Mouse (Mus musculus) liver, embryonic 14.5 days (tissue): ENCODE data around the gene 1700029J07Rik. TPM values are rescaled to one million over a fixed set of nuclear protein-coding genes. Genes with fewer than 3 reads are reported as not detected.

Source experiments
- ATAC-seq: fragments of 200-750 bp; cut with Nextera tagmentation; 2 replicates; pipeline ENCODE4 v1.8.0; 2017; ENCODE audit warnings: moderate number of reproducible peaks, mild to moderate bottlenecking, moderate library complexity; ENCODE audit not compliant: insufficient read depth
- DNase-seq, 3 experiments: peaks; one replicate each; pipeline ENCODE4 v3.0.0-alpha.2; 2012 to 2013; ENCODE audit warnings: low read depth in 3 of 3, low spot score in 3 of 3
- H3K27ac ChIP-seq: fragments of 300-500 bp; sonication (generic); 2 replicates; pipeline ENCODE4 v1.5.1; 2014; ENCODE audit warnings: moderate library complexity, mild to moderate bottlenecking, control low read depth, inconsistent platforms
- H3K27me3 ChIP-seq: fragments of 300-500 bp; sonication (generic); 2 replicates; pipeline ENCODE4 v1.6.1; 2014; ENCODE audit warnings: mild to moderate bottlenecking, low read length, moderate library complexity; ENCODE audit not compliant: control insufficient read depth, insufficient read depth
- H3K36me3 ChIP-seq: fragments of 300-500 bp; sonication (generic); replicated peaks from 2 replicates; pipeline ENCODE4 v1.6.1; 2014; ENCODE audit warnings: low read depth; ENCODE audit not compliant: control insufficient read depth, insufficient read depth
- H3K4me1 ChIP-seq, 2 experiments: fragments of 200-500 bp in 1 of 2; fragments of 300-500 bp in 1 of 2; sonication (generic) in 1 of 2; replicated peaks; 2 replicates each; pipeline ENCODE4 v1.6.1; 2012 to 2014; ENCODE audit warnings: antibody characterized with exemption in 1 of 2, inconsistent platforms in 1 of 2, low read length in 1 of 2; ENCODE audit not compliant: control insufficient read depth in 2 of 2, insufficient read depth in 2 of 2
- H3K4me2 ChIP-seq: fragments of 300-500 bp; sonication (generic); 2 replicates; pipeline ENCODE4 v1.6.1; 2014; ENCODE audit warnings: low read depth, mild to moderate bottlenecking, control low read depth, moderate library complexity
- H3K4me3 ChIP-seq, 2 experiments: fragments of 200-500 bp in 1 of 2; fragments of 300-500 bp in 1 of 2; sonication (generic) in 1 of 2; 2 replicates each; pipeline ENCODE4 v1.5.1; 2012 to 2014; ENCODE audit warnings: low read depth in 2 of 2, low read length in 2 of 2, mild to moderate bottlenecking in 2 of 2, control low read depth in 1 of 2, inconsistent platforms in 1 of 2, moderate library complexity in 1 of 2; ENCODE audit not compliant: insufficient read depth in 1 of 2
- H3K9ac ChIP-seq: fragments of 300-500 bp; sonication (generic); replicated peaks from 2 replicates; pipeline ENCODE4 v1.6.1; 2014; ENCODE audit warnings: mild to moderate bottlenecking, control low read depth, moderate library complexity
- H3K9me3 ChIP-seq: fragments of 300-500 bp; sonication (generic); 2 replicates; pipeline ENCODE4 v1.6.1; 2016; ENCODE audit warnings: low read length, mixed read lengths; ENCODE audit not compliant: control insufficient read depth
- CTCF ChIP-seq: IDR thresholded peaks from 2 replicates; pipeline ENCODE4 v1.5.1; 2016; ENCODE audit warnings: antibody characterized with exemption, low read depth, control low read depth
- EP300 ChIP-seq: IDR thresholded peaks from 2 replicates; pipeline ENCODE4 v1.6.1; 2016; ENCODE audit warnings: antibody characterized with exemption, low read depth
- WGBS: fragments of 180-500 bp; shearing (Covaris S2); extraction: QIAGEN DNeasy Blood & Tissue Kit; methylation state at CpG from one replicate; pipeline ENCODE4 v1.1.7; 2014; ENCODE audit not compliant: insufficient replicate concordance; 5-methylcytosine and 5-hydroxymethylcytosine counted together
- polyA plus RNA-seq, 2 experiments: library from polyadenylated mRNA; depleted of rRNA in 1 of 2; stranded (reverse) in 1 of 2; unstranded in 1 of 2; fragments of >200 nt; fragmentation: Nextera tagmentation in 1 of 2; extraction: Ambion mirVana in 1 of 2; gene quantifications; 2 replicates each; pipeline versions ENCODE4 v1.2.1 to v1.2.3; 2012 to 2014

1700029J07Rik gene
- polyA plus RNA-seq, 2 experiments: 0.53 to 0.65 TPM

DNA sequence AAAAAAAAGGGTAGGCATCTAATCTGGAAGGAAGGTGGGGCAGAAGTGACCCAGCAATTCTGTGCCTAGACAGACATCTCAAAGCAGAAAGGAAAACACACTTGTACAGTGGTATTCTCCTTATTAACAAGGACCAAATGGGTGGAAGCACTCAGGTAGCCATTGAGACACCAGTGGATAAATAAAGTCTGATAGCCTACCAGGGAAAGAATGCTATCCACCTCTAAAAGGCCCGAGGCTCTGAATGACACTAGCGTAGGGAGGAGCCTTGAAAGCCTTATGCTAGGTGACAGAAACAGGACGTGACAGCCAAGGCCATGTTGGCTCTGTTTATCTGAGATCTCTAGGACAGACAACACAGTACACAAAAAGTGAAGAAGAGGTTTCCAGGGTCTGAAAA lies 58.6 kb downstream of the 1700029J07Rik start:
- DNase-seq: no peak
- no peak overlapping the region for H3K27ac ChIP-seq
- 43% methylated on average over 3 of the region's 3 CpGs for WGBS
- H3K9ac ChIP-seq: no peak overlapping the region
- no peaks in the 10 kb centered on the region for H3K9me3 ChIP-seq
- H3K4me3 ChIP-seq: no peak overlapping the region
- no peak for ATAC-seq
- no peak overlapping the region for H3K4me2 ChIP-seq
- H3K27me3 ChIP-seq: no peaks in the 10 kb centered on the region
- no peaks in the 10 kb centered on the region for H3K4me1 ChIP-seq
- TF ChIP-seq EP300 (no peak), CTCF (no peak)
- H3K36me3 ChIP-seq: no peaks in the 10 kb centered on the region

- H3K4me3 ChIP-seq: no peak overlapping the region
- ATAC-seq (no peak), DNase-seq (no peak)
- H3K36me3 ChIP-seq: no peaks in the 10 kb centered on the region
- H3K27me3 ChIP-seq: no peaks in the 10 kb centered on the region
- no peaks in the 10 kb centered on the region for H3K4me1 ChIP-seq
- H3K9ac ChIP-seq: no peak overlapping the region
- TF ChIP-seq EP300: no peak
- no peak for TF ChIP-seq CTCF
- no peak overlapping the region for H3K4me2 ChIP-seq
- WGBS: 77% methylated on average over 11 of the region's 11 CpGs
- H3K9me3 ChIP-seq: no peaks in the 10 kb centered on the region
- H3K27ac ChIP-seq: no peak overlapping the region
Measured at GRCm38 (mm10) chr8:45913707-45914106, 61.3 kb downstream of the 1700029J07Rik start.

DNA sequence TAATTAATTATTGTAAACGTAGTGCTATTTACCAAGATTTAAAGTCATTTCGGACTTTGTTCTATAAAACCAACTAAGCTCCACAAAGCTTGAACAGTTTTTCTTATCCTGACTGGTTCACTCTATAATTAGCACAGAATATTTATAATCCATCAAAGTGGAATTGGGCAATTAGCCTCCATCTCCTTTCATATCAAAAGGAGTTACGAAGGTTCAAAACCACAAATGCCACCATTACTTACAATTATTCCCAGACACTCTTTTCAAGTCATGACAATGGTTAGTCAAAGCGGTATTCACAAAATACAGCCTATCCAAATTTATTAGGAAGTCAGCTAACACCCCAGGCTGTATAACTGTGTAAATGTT lies 68.8 kb downstream of the 1700029J07Rik start:
- 73% methylated on average over 4 of the region's 4 CpGs for WGBS
- H3K4me2 ChIP-seq: no peak overlapping the region
- no peaks in the 10 kb centered on the region for H3K4me1 ChIP-seq
- no peaks in the 10 kb centered on the region for H3K36me3 ChIP-seq
- DNase-seq (no peak), ATAC-seq (no peak)
- no peak overlapping the region for H3K4me3 ChIP-seq
- no peaks in the 10 kb centered on the region for H3K27me3 ChIP-seq
- TF ChIP-seq EP300: no peak
- TF ChIP-seq CTCF: no peak
- no peak overlapping the region for H3K9ac ChIP-seq
- no peak overlapping the region for H3K27ac ChIP-seq
- no peaks in the 10 kb centered on the region for H3K9me3 ChIP-seq

DNA sequence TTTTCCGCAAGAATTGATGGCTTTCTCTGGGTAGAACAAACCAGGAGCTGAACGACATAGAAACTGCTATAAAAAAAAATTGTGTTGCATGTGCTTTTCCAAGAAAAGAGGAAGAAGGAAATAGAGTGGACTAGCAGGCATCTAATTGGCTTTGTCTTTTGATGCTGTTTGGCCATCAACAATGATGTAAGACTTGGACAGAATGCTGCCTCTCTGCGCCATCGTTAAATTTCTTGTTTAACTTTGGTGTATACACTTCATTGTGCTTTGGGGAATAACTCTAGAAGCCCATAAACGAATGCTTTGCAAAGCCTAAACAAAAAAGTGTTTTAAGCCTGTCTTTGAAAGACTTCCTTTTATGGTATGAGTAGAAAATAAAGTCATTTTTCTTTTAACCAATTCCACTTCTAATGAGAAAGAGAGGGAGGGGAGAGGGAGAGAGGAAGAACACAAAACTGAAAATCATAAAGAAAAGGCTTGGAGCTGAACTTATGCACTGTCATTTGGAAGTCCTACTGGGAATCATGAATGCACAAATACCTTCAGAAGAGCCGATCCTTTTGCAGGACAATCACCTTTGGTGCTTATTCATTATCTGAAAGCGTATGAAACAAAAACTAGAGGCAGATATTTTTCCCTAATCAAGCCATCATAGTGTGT lies 69.3 kb downstream of the 1700029J07Rik start:
- WGBS: 59% methylated on average over 7 of the region's 7 CpGs
- no peak overlapping the region for H3K9ac ChIP-seq
- no peak for DNase-seq

GRCm38 (mm10) chr8:45903659-45904058 lies 71.4 kb downstream of the 1700029J07Rik start:
- Histone ChIP-seq H3K9ac (no peak overlapping the region), H3K36me3 (no peaks in the 10 kb centered on the region), H3K27ac (no peak overlapping the region), H3K4me2 (no peak overlapping the region), H3K4me3 (no peak overlapping the region), H3K9me3 (no peaks in the 10 kb centered on the region), H3K4me1 (no peaks in the 10 kb centered on the region), H3K27me3 (no peaks in the 10 kb centered on the region)
- 9% methylated on average over 3 of the region's 3 CpGs for WGBS
- ATAC-seq (no peak), DNase-seq (no peak)
- no peak for TF ChIP-seq CTCF
- TF ChIP-seq EP300: no peak

More for the DNA sequence above, 69.3 kb downstream of the 1700029J07Rik start:
- Histone ChIP-seq H3K27me3 (no peaks in the 10 kb centered on the region), H3K4me3 (no peak overlapping the region), H3K9me3 (no peaks in the 10 kb centered on the region), H3K4me2 (no peak overlapping the region), H3K4me1 (no peaks in the 10 kb centered on the region), H3K27ac (no peak overlapping the region), H3K36me3 (no peaks in the 10 kb centered on the region)
- TF ChIP-seq CTCF (no peak), EP300 (no peak)
- ATAC-seq: no peak

Other genes with a start within 250 kb of the 1700029J07Rik start
- 0.64 and 0.69 TPM in 2 replicates for gene Pdlim3, start 89.8 kb downstream of the 1700029J07Rik start, polyA plus RNA-seq (2012; rRNA removed)
- gene Pdlim3, start 89.8 kb downstream of the 1700029J07Rik start, polyA plus RNA-seq (2014; fragmentation: Nextera tagmentation; extraction: Ambion mirVana): 0.62 and 0.76 TPM in 2 replicates
- not detected in 2 replicates for gene Ccdc110, start 40.6 kb downstream of the 1700029J07Rik start, polyA plus RNA-seq (2012; rRNA removed)
- gene Ccdc110, start 40.6 kb downstream of the 1700029J07Rik start, polyA plus RNA-seq (2014; fragmentation: Nextera tagmentation; extraction: Ambion mirVana): not detected in 2 replicates
- 13.7 and 20.1 TPM in 2 replicates for gene Ufsp2, start 276 bp upstream of the 1700029J07Rik start, polyA plus RNA-seq (2012; rRNA removed)
- 32.4 and 36.0 TPM in 2 replicates for gene Ufsp2, start 276 bp upstream of the 1700029J07Rik start, polyA plus RNA-seq (2014; fragmentation: Nextera tagmentation; extraction: Ambion mirVana)
- gene Lrp2bp, start 24.1 kb upstream of the 1700029J07Rik start, polyA plus RNA-seq (2012; rRNA removed): 0.02 TPM in 1 of 2 replicates, not detected in the other
- gene Lrp2bp, start 24.1 kb upstream of the 1700029J07Rik start, polyA plus RNA-seq (2014; fragmentation: Nextera tagmentation; extraction: Ambion mirVana): 0.08 and 0.17 TPM in 2 replicates
- gene Ankrd37, start 30.5 kb upstream of the 1700029J07Rik start, polyA plus RNA-seq (2012; rRNA removed): 1.5 and 2.0 TPM in 2 replicates
- gene Ankrd37, start 30.5 kb upstream of the 1700029J07Rik start, polyA plus RNA-seq (2014; fragmentation: Nextera tagmentation; extraction: Ambion mirVana): 3.1 and 3.2 TPM in 2 replicates
- 2.7 and 3.9 TPM in 2 replicates for gene Cfap97, start 176.5 kb upstream of the 1700029J07Rik start, polyA plus RNA-seq (2012; rRNA removed)
- 7.2 and 7.4 TPM in 2 replicates for gene Cfap97, start 176.5 kb upstream of the 1700029J07Rik start, polyA plus RNA-seq (2014; fragmentation: Nextera tagmentation; extraction: Ambion mirVana)
- gene Snx25, start 176.9 kb upstream of the 1700029J07Rik start, polyA plus RNA-seq (2012; rRNA removed): 2.2 and 4.2 TPM in 2 replicates
- gene Snx25, start 176.9 kb upstream of the 1700029J07Rik start, polyA plus RNA-seq (2014; fragmentation: Nextera tagmentation; extraction: Ambion mirVana): 4.3 and 4.7 TPM in 2 replicates
- 49.7 and 51.4 TPM in 2 replicates for gene Slc25a4, start 236.0 kb upstream of the 1700029J07Rik start, polyA plus RNA-seq (2012; rRNA removed)
- 83.1 and 88.3 TPM in 2 replicates for gene Slc25a4, start 236.0 kb upstream of the 1700029J07Rik start, polyA plus RNA-seq (2014; fragmentation: Nextera tagmentation; extraction: Ambion mirVana)